Mouse (Mus musculus) embryonic facial prominence, embryonic 10.5 days (tissue): ENCODE measurements around the gene Rita1. TPM values are rescaled to one million over a fixed set of nuclear protein-coding genes. Genes with fewer than 3 reads are reported as not detected.

ENCODE experiments used
- DNase-seq: peaks from one replicate; pipeline ENCODE4 v3.0.0-alpha.2; 2017; ENCODE audit warnings: low spot score
- H3K27ac ChIP-seq: fragments of 300-500 bp; sonication (generic); replicated peaks from 2 replicates; pipeline ENCODE4 v1.5.1; 2016; ENCODE audit warnings: mild to moderate bottlenecking
- H3K27me3 ChIP-seq: fragments of 300-500 bp; sonication (generic); replicated peaks from 2 replicates; pipeline ENCODE4 v1.6.1; 2016; ENCODE audit warnings: low read depth, mild to moderate bottlenecking; ENCODE audit not compliant: poor library complexity, severe bottlenecking
- H3K36me3 ChIP-seq: fragments of 300-500 bp; sonication (generic); replicated peaks from 2 replicates; pipeline ENCODE4 v1.6.1; 2016; ENCODE audit warnings: mild to moderate bottlenecking, moderate library complexity
- H3K4me1 ChIP-seq: fragments of 300-500 bp; sonication (generic); 2 replicates; pipeline ENCODE4 v1.6.1; 2016
- H3K4me3 ChIP-seq: fragments of 300-500 bp; sonication (generic); 2 replicates; pipeline ENCODE4 v1.5.1; 2016; ENCODE audit warnings: mild to moderate bottlenecking, moderate library complexity
- H3K9me3 ChIP-seq: fragments of 300-500 bp; sonication (generic); 2 replicates; pipeline ENCODE4 v1.6.1; 2016; ENCODE audit warnings: mild to moderate bottlenecking
- WGBS: fragments of 180-500 bp; shearing (Covaris S2); methylation state at CpG from one replicate; pipeline ENCODE4 v1.1.7; 2016; 5-methylcytosine and 5-hydroxymethylcytosine counted together
- polyA plus RNA-seq: library from polyadenylated mRNA; unstranded; fragments of >200 nt; fragmentation: Nextera tagmentation; extraction: Ambion mirVana; gene quantifications from 2 replicates; pipeline ENCODE4 v1.2.1, GENCODE M21; 2016

Rita1 gene
- polyA plus RNA-seq, 1 experiment from 2014 or later = 20.1 TPM

DNA sequence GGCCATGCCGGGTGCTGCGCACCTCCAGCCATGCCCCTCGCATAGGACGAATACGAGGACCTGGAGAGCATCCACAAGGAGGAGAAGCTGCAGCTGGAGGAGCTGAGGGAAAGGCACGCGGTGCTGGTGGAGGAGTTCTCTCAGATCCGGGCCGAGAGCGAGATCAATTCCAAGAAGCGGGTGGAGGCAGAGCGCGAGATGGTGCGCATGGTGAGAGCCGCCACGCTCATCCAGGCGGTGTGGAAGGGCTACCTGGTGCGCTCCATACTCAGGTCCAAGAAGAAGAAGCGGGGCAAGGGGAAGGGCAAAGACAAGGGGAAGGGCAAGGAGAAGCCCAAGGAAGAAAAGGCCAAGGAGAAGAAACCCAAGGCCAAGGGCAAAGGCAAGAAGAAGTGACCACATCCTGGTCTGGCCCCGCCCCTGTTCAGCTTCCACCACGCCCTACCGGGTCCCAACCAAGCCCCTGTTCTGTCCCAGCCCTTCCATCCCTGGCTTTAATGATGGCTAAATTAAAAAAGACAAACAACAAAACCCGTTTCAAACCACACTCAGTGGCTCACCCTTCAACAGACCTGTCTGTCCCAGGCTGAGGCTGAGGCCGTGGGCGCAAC, 5.7 kb downstream of the Rita1 start:
- no peak overlapping the region for H3K27ac ChIP-seq
- H3K9me3 ChIP-seq = no peaks in the 10 kb centered on the region
- DNase-seq = no peak
- H3K4me1 ChIP-seq = peaks cover 18% of the 10 kb centered on the region
- WGBS = 69% methylated on average over 25 of the region's 25 CpGs
- H3K27me3 ChIP-seq = no peaks in the 10 kb centered on the region
- H3K4me3 ChIP-seq = no peak overlapping the region
- peaks cover 27% of the 10 kb centered on the region for H3K36me3 ChIP-seq

DNA sequence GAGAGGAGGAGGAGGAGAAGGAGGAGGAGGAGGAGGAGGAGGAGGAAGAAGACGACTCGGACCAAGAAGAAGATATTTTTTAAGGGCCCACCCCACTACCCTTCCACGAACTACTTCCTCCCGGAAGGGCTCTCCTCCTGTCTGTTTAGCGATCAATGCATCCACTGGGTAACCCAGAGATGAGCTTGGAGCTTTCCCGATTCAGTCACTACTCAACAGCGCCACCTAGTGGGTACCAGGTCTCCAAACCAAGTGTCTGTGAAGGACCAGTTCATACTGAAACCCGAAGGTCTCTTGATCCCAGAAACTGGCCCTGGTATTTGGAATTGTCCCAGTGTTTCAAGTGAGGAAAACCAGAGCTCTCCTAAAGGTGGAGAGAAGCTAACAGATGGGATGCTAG, 6.7 kb downstream of the Rita1 start:
- H3K4me3 ChIP-seq = peak overlapping the region; percentile 56
- H3K4me1 ChIP-seq = peaks cover 15% of the 10 kb centered on the region
- no peaks in the 10 kb centered on the region for H3K27me3 ChIP-seq
- H3K9me3 ChIP-seq = no peaks in the 10 kb centered on the region
- 4% methylated on average over 8 of the region's 8 CpGs for WGBS
- H3K27ac ChIP-seq = peak overlapping the region; percentile 71
- peak; percentile 92 for DNase-seq
- H3K36me3 ChIP-seq = peaks cover 24% of the 10 kb centered on the region

DNA sequence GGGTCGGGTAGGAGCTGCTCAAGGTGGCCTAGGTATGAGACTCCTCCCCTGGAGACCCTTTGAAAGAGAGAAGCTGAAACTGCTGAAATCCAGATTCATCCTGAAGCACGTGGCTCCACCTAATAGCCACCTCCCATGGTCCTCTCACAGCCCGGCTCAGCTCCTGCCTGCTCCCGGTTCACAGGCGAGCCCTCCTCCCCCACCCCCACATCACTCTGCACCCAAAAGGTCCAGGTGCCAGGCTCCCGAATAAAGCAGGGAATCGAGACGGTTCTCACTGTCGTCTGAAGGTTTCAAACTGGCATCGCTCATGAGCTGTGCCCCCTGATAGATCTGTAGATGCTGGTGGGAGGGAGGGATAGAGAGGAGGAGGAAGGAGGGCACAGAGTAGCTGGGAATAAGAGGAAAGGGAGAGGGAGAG, 7.1 kb downstream of the Rita1 start:
- peak overlapping the region; percentile 71 for H3K27ac ChIP-seq
- no peak for DNase-seq

DNA sequence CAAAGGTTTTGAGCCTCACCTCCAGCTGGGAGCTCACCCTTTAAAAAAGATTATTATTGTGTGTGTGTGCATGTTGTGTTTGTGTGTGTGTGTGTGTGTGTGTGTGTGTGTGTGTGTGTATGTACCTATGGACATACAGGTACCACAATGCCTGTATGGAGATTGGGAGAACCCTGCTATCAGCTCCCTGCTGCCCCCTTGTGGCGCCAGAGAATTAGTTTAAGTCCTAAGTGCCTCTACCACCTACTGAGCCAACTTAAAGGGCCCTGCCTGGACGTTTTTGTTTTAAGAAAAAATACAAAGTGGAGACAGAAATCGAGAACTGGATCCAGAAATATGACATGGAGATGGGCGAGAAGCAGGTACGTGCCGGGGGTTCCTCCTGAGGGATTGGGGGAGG, 7.5 kb downstream of the Rita1 start:
- H3K4me1 ChIP-seq = peaks cover 15% of the 10 kb centered on the region

More for the DNA sequence above, 7.1 kb downstream of the Rita1 start:
- 5% methylated on average over 10 of the region's 10 CpGs for WGBS
- Histone ChIP-seq H3K4me3 (peak overlapping the region; percentile 56), H3K27me3 (no peaks in the 10 kb centered on the region), H3K4me1 (peaks cover 15% of the 10 kb centered on the region), H3K9me3 (no peaks in the 10 kb centered on the region), H3K36me3 (peaks cover 24% of the 10 kb centered on the region)

DNA sequence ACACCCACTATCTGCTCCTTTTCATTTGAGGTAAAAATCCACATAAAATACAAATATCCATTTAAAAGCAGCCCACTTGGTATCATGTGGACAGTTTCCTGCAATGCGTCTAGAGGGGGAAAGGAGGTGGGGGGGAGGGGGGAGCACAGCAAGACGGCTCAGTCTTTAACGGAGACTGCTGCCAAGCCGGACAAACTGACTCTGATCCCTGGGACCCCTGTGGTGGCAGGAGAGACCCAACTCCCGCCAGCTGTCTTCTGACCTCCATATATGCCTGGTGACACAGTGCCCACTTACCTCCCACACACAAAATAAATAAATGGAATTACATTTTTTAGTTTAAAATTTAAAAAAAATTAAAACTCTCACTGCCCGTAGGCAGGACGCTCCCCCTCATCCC, 8.9 kb downstream of the Rita1 start:
- DNase-seq = no peak
- WGBS = 67% methylated on average over 7 of the region's 7 CpGs
- no peak overlapping the region for H3K27ac ChIP-seq
- H3K9me3 ChIP-seq = no peaks in the 10 kb centered on the region
- H3K4me1 ChIP-seq = peaks cover 15% of the 10 kb centered on the region
- no peak overlapping the region for H3K4me3 ChIP-seq
- H3K27me3 ChIP-seq = no peaks in the 10 kb centered on the region
- H3K36me3 ChIP-seq = peaks cover 7% of the 10 kb centered on the region

More for the DNA sequence above, 7.5 kb downstream of the Rita1 start:
- Histone ChIP-seq H3K27ac (peak overlapping the region; percentile 71), H3K27me3 (no peaks in the 10 kb centered on the region), H3K4me3 (peak overlapping the region; percentile 56), H3K9me3 (no peaks in the 10 kb centered on the region), H3K36me3 (peaks cover 20% of the 10 kb centered on the region)
- 2% methylated on average over 6 of the region's 6 CpGs for WGBS
- DNase-seq = peak; percentile 89

DNA sequence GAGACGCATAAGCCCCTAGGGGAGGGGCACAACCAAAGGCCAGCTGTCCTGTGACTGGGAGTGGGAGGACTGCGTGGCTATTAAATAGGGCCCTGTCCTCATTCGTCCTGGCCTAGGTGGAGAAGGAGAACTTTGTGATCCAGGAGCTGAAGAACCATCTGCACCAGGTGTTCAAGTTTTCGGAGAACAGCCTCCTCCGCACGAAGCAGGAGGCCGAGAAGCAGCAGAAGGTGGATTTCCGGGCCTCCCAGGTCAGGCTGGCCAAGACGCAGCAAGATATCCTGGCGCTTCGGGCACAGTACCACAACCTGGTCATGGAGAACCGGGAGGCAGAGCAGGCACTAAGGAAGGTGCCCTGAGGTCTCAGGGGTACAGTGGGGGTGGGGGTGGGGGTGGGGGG, 10.2 kb downstream of the Rita1 start:
- Histone ChIP-seq H3K9me3 (no peaks in the 10 kb centered on the region), H3K36me3 (no peaks in the 10 kb centered on the region; the same call in 1 of the 2 replicates), H3K4me1 (peaks cover 15% of the 10 kb centered on the region), H3K4me3 (no peak overlapping the region), H3K27me3 (no peaks in the 10 kb centered on the region), H3K27ac (no peak overlapping the region)
- no peak for DNase-seq
- 88% methylated on average over 12 of the region's 12 CpGs for WGBS

DNA sequence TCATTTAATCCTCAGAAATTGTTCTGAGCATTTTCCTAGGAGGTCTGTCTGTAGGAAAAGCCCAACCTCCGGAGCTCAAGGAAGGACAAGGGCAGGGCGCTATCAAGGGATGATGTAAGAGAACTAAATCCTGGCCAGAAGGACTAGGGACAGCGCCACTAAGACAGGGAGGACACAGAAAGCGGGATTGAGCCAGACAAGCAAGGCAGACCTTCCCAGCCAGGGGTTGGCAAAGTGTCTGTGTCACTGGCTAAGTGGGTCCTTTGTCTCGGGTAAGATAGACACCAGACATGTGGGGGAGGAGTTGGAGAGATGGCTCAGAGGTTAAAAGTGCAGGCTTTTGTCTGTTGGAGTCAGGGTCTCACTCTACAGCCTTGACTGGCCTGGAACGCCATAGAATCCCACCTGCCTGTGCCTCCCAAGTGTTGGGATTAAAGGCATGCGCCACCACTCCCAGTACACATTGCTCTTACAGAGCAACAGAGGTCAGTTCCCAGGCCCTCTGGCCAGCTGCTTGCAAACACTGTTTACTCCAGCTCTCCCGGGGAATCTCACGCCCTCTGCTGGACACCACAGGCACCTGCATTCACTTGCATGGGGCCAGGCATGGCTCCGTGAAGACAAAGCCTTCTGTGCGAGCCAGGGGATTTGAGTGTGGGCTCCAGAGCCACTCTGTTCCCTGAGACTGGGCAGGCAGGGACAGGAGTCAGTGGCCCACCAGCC, 11.3 kb downstream of the Rita1 start:
- peak overlapping the region; percentile 48 for H3K27ac ChIP-seq
- 61% methylated on average over 11 of the region's 11 CpGs for WGBS
- DNase-seq = peak; percentile 61

DNA sequence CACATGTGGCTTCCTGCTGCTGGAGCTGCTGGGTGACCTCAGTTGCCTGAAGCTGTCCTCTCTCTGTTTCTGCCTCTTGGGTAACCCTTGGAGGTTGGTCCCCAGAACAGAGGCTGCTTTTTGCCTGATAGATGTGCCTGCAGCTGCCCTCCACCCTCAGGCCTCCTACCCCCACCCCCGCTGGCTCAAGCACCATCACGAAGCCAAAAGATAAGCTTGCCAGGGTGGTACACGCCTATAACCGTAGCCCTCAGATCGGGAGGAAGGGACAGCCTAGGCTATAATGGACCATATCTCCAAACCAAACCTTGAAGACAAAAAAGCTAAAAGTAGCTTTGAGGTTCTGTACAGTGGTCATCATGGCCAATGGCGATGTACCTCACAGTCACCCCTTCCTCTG, 12.8 kb downstream of the Rita1 start:
- WGBS = 92% methylated on average over 6 of the region's 6 CpGs
- H3K9me3 ChIP-seq = no peaks in the 10 kb centered on the region
- no peak overlapping the region for H3K4me3 ChIP-seq
- H3K27ac ChIP-seq = no peak overlapping the region
- H3K4me1 ChIP-seq = peaks cover 7% of the 10 kb centered on the region
- no peaks in the 10 kb centered on the region for H3K36me3 ChIP-seq
- no peak for DNase-seq
- no peaks in the 10 kb centered on the region for H3K27me3 ChIP-seq

More for the DNA sequence above, 11.3 kb downstream of the Rita1 start:
- Histone ChIP-seq H3K9me3 (no peaks in the 10 kb centered on the region), H3K36me3 (no peaks in the 10 kb centered on the region), H3K27me3 (no peaks in the 10 kb centered on the region), H3K4me3 (no peak overlapping the region), H3K4me1 (peaks cover 15% of the 10 kb centered on the region)

DNA sequence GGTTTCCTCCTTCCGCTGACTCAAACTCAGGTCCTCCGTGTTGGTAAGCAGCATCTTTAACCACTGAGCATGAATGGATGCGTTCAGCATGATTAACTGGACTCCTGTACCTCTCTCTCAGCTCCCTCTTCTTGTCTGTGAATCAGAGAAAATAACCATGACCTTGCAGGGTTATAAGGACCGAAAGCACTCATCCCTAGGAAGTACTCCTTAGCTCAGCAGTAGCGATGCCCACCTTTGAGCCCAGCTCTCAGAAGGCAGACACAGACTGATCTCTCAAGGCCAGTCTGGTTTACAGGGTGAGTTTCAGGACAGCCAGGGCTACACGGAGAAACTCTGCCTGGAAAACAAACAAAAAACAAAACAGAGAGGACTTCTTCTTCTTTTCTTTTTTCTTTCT, 17.9 kb downstream of the Rita1 start:
- H3K9me3 ChIP-seq = no peaks in the 10 kb centered on the region
- H3K27me3 ChIP-seq = no peaks in the 10 kb centered on the region
- no peak overlapping the region for H3K27ac ChIP-seq
- WGBS = 85% methylated on average over 6 of the region's 6 CpGs
- no peaks in the 10 kb centered on the region; the same call in 1 of the 2 replicates for H3K4me1 ChIP-seq
- H3K4me3 ChIP-seq = no peak overlapping the region
- DNase-seq = no peak
- no peaks in the 10 kb centered on the region for H3K36me3 ChIP-seq

DNA sequence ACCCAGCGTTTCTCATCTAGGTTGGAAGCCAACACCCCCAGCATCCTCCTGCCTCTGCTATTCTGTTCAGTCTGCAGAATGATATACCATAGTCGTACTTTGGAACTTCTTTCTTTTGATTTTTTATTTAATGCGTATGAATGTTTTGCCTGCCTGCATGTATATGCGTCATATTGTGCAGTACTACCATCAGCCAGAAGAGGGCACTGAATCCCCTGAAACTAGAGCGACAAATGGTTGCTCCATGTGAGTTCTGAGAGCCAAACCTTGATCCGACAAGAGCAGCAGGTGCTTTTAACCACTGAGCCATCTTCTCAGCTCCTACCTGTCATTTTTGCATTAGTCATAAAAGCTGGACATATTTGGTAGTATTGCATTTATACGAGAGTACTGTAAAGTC, 20.2 kb downstream of the Rita1 start:
- Histone ChIP-seq H3K9me3 (no peaks in the 10 kb centered on the region), H3K36me3 (no peaks in the 10 kb centered on the region), H3K4me1 (peaks cover 18% of the 10 kb centered on the region), H3K27ac (no peak overlapping the region), H3K27me3 (0 out of 2 replicates have a peak, but pooled peaks cover 4% of the 10 kb centered on the region), H3K4me3 (no peak overlapping the region)
- DNase-seq = no peak
- 64% methylated on average over 7 of the region's 7 CpGs for WGBS

DNA sequence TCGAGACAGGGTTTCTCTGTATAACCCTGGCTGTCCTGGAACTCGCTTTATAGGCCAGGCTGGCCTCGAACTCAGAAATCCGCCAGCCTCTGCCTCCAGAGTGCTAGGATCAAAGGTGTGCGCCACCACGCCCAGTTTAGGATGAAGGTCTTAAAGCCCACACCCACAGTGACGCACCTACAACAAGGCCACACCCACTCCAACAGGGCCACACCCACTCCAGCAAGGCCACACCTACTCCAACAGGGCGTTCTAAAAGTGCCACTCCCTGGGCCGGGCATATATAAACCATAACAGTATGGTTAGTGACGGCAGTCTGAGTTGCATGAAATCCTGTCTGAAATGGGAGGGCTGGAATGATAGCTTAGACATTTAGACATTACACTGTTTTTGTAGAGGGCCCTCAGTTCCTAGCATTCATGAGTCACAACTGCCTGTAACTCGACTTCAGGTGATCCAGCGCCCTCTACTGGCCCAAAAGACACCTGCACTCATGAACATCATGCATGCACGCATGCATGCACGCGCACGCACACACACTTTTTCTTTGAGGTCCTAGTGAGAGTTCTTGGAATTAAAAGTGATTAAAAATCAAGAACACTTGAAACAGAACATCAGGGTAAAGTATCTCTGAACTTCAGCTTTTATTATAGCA, 21.9 kb downstream of the Rita1 start:
- peak; percentile 39 for DNase-seq
- peaks cover 31% of the 10 kb centered on the region for H3K4me1 ChIP-seq
- H3K36me3 ChIP-seq = no peaks in the 10 kb centered on the region
- no peak overlapping the region for H3K27ac ChIP-seq
- H3K27me3 ChIP-seq = 0 out of 2 replicates have a peak, but pooled peaks cover 4% of the 10 kb centered on the region
- WGBS = 75% methylated on average over 16 of the region's 16 CpGs
- H3K4me3 ChIP-seq = no peak overlapping the region
- H3K9me3 ChIP-seq = no peaks in the 10 kb centered on the region

DNA sequence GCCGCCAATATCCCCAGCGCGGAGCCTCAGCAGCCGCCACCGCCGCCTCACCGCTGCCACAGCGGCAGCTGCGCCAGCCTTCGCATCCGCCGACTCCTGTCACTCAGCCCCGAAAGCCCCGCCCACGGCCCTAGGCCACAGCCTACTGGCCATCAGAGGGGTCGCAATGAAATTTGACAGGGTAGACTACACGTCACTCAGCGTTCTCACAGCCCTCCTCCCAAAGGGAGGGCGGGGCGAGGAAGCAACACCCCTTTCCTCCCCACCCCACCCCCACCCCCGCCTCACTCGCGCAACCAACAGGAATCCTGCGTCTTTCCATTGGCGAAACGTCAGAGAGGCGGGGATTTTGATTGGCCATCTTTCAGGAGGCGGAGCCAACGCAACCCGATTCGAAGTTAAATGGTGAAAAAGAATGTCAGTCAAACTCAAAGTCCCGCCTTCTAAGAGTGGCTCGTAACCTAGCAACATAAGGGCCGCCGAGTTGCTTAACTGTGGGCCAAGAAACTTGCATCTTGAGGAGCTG, 23.8 kb downstream of the Rita1 start, which contains the start of the genes Tpcn1 and Iqcd:
Gene Tpcn1 (minus strand): TSS at position 105 of the 526 bp plus-strand sequence.
Gene Iqcd (plus strand): TSS at position 448 of the 526 bp plus-strand sequence.
- peak within 1 kb of the TSS; percentile 87 for H3K27ac ChIP-seq
- WGBS = under 1% methylated on average over 35 of the region's 35 CpGs
- peaks cover 41% of the 10 kb centered on the region for H3K4me1 ChIP-seq
- H3K27me3 ChIP-seq = 0 out of 2 replicates have a peak, but pooled peaks cover 4% of the 10 kb centered on the region
- peak within 1 kb of the TSS; percentile 85 for H3K4me3 ChIP-seq
- peak; percentile 99 for DNase-seq
- no peaks in the 10 kb centered on the region for H3K9me3 ChIP-seq
- peaks cover 15% of the 10 kb centered on the region for H3K36me3 ChIP-seq
